Mouse (Mus musculus) spleen, adult 2 months (tissue): ENCODE measurements at regions not wholly inside any gene's neighbourhood (a gene's known extent, or its start where the extent isn't known, plus 50 kb on each side); places are given as distances from the start of the nearest gene placed in this dataset.

Source experiments
- DNase-seq, 2 experiments: peaks; one replicate each; pipeline versions ENCODE4 v3.0.0 to v3.0.0-alpha.2; 2012 to 2021; ENCODE audit warnings: low spot score in 2 of 2, low read depth in 1 of 2
- H3K27ac ChIP-seq: fragments of 200-500 bp; 2 replicates; pipeline ENCODE4 v1.5.1; 2012; ENCODE audit warnings: low read length, inconsistent platforms; ENCODE audit not compliant: insufficient read depth
- H3K27me3 ChIP-seq: fragments of 200-500 bp; 2 replicates; pipeline ENCODE4 v1.6.1; 2012; ENCODE audit warnings: mild to moderate bottlenecking, moderate library complexity, low read length, inconsistent platforms; ENCODE audit not compliant: control insufficient read depth, insufficient read depth
- H3K36me3 ChIP-seq: fragments of 200-500 bp; 2 replicates; pipeline ENCODE4 v1.6.1; 2012; ENCODE audit warnings: mild to moderate bottlenecking, low read length, inconsistent platforms; ENCODE audit not compliant: control insufficient read depth, insufficient read depth
- H3K4me1 ChIP-seq: fragments of 200-500 bp; 2 replicates; pipeline ENCODE4 v1.6.1; 2011; ENCODE audit warnings: inconsistent platforms; ENCODE audit not compliant: control insufficient read depth, insufficient read depth, insufficient read length
- H3K4me3 ChIP-seq: fragments of 200-500 bp; 2 replicates; pipeline ENCODE4 v1.5.1; 2011; ENCODE audit warnings: mild to moderate bottlenecking, inconsistent platforms; ENCODE audit not compliant: insufficient read depth, insufficient read length; ENCODE audit errors: extremely low read depth
- CTCF ChIP-seq: fragments of 200-500 bp; IDR thresholded peaks from 2 replicates; pipeline ENCODE4 v1.5.1; 2011; ENCODE audit warnings: mild to moderate bottlenecking, inconsistent platforms; ENCODE audit not compliant: insufficient read depth, insufficient read length, insufficient replicate concordance; ENCODE audit errors: extremely low read depth
- POLR2A ChIP-seq: fragments of 200-500 bp; IDR thresholded peaks from 2 replicates; pipeline ENCODE4 v1.6.1; 2011; ENCODE audit warnings: low read depth, low read length, inconsistent platforms
- WGBS: fragments of 180-500 bp; shearing (Covaris S2); methylation state at CpG from one replicate; pipeline ENCODE4 v1.1.7; 2018; 5-methylcytosine and 5-hydroxymethylcytosine counted together

DNA sequence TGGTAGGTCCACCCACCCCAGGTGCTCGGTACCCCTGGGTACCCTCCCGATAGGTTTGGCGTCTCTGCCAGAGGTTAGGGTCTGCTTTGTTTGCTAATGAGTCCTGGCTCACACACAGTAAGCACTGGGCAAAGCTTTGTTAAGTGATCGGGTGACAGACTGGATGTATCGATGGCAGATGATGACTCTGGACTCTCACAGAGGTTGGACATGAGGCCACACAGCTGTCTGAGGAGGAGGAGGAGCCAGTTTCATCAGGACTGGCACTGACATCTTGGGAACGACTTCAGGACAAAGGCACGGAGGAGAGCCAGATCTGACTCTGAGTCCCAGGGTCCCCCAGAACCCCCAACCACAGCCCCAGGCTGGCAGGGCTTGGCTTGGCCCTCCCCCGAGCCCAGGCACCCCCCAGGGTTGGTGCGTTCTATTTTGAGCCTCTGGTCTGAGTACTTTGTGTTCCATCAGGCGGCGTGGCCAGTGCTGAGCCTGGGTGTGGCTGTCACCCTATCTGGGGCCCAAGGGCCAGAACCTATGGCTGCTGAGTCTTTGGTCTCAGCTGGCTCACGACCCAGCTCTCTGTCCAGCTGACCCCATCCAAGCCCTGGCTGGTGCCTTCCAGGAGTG lies 67.6 kb upstream of the Tmem189 start:
- H3K27me3 ChIP-seq: no peaks in the 10 kb centered on the region
- DNase-seq: no peak
- TF ChIP-seq CTCF (no peak), POLR2A (no peak)
- peaks cover 26% of the 10 kb centered on the region; the same call in 1 of the 2 replicates for H3K4me1 ChIP-seq
- WGBS: 79% methylated on average over 12 of the region's 12 CpGs
- H3K36me3 ChIP-seq: no peaks in the 10 kb centered on the region
- no peak overlapping the region for H3K27ac ChIP-seq
- no peak overlapping the region for H3K4me3 ChIP-seq

DNA sequence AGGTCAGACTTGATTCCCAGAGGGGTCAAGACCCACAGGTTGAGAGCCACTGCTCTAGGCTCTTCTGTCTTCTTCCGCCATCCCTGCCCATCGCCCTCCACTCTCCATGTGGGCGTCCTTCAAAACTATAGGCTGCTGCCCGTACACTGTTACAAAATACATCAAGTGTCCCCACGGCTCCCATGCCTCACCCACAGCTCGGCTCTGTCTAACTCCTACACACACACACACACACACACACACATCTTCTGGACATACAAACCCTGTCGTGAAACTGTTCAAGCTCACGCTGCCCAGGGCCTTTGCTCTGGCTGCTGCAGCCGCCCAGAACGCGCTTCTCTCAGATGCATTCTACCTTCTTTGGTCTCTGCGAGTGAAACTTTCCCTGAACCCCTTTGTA lies 67.1 kb upstream of the Tmem189 start:
- Histone ChIP-seq H3K4me3 (no peak overlapping the region), H3K36me3 (no peaks in the 10 kb centered on the region), H3K27me3 (no peaks in the 10 kb centered on the region), H3K27ac (no peak overlapping the region), H3K4me1 (peaks cover 26% of the 10 kb centered on the region; the same call in 1 of the 2 replicates)
- no peak for TF ChIP-seq POLR2A
- TF ChIP-seq CTCF: no peak
- DNase-seq: no peak
- 92% methylated on average over 12 of the region's 12 CpGs for WGBS

DNA sequence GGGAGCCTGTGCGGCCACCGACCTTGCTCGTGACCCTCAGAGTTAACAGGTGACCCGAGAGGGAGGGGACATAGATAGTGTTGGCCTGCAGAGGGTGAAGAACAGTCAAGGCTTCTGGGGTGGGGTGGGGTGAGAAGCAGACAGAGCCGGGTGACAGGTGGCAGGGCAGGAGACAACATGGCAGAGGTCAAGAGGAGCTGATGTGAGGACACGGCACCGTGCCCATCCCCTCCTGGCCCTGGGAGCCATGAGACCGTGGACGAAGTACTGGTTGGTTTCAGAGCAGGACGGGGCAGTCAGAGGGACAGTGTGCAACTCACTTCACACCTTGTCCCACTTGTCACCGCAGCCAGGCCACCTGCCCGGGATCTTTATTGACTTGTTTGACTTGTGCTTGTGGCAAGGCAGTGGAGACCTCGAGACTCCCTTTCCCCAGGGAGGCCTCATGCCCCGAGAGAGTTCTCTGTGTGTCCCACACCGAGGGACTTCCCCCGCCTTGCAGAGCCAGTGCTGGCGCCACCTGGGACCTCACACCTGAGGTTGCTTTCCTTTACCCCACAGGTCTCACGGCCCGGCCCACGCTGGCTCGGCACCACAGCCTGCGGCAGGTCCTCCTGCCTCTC lies 65.4 kb upstream of the Tmem189 start:
- DNase-seq: peak; percentile 72 to 85
- H3K27ac ChIP-seq: 0 out of 2 replicates have a peak overlapping the region, but pooled peaks have one; percentile 73
- WGBS: 43% methylated on average over 22 of the region's 22 CpGs
- no peak overlapping the region for H3K4me3 ChIP-seq
- H3K36me3 ChIP-seq: no peaks in the 10 kb centered on the region
- H3K27me3 ChIP-seq: no peaks in the 10 kb centered on the region
- peaks cover 26% of the 10 kb centered on the region; the same call in 1 of the 2 replicates for H3K4me1 ChIP-seq
- TF ChIP-seq POLR2A: no peak
- TF ChIP-seq CTCF: no peak

DNA sequence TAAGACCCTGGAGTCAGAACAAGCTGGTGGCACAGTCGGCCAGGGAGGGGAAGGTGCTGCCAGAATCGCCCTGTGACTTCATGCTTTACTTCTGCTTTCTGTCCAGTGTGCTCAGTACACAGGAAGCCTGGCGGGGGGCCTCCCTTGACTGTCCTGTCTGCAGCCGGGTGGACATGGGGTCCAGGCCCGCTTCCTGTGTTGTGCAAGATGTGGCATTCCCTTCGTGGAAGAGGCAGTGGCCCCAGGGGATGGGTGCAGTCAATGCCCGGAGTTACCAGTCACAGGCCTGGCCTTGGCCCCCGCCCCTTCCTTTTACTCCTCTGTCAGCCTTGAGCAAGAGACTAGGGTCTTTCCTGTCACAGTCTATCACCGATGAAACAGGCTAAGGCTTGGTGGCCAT lies 64.3 kb upstream of the Tmem189 start:
- no peaks in the 10 kb centered on the region for H3K27me3 ChIP-seq
- H3K27ac ChIP-seq: peak overlapping the region; percentile 73
- 15% methylated on average over 9 of the region's 9 CpGs for WGBS
- peak; percentile 57 to 77 for DNase-seq
- peaks cover 31% of the 10 kb centered on the region; the same call in 1 of the 2 replicates for H3K4me1 ChIP-seq
- TF ChIP-seq POLR2A: no peak
- no peak for TF ChIP-seq CTCF
- no peak overlapping the region for H3K4me3 ChIP-seq
- no peaks in the 10 kb centered on the region for H3K36me3 ChIP-seq

DNA sequence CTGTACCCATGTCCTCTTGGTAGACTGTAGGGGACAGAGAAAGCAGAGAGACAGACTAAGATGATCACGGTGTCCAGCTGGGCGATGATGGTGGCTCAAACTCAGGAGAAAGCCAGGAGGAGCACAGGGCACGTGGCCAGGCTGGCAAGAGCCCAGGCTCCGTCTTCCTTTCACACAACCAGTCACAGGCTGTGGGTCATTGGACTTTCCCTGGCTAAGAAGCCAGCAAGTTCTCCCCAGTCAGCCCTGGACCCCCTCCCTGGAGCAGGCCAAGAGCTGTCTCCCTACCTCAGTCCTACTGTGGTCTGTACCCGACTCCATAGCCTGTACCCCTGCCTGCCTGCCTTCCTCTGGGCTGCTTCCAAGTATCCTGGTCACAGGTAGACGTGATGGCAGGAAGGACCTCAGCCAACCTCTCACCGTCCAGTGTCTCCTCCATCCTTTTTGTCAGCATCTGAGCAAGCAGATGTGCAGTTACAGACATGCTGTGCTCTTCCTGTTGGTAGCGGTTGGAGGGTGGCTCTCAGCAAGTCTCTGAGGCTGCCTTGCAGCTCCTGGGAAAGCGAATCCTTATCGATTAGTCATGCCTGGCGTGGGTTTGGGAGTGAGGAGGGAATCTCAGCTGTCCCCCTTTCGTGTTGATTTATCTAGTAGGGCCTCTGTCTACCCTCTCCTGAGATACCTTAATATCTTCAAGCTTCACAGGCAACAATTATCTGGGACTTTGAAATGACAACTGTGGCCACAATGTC lies 63.4 kb upstream of the Tmem189 start:
- no peaks in the 10 kb centered on the region for H3K27me3 ChIP-seq
- no peak for TF ChIP-seq CTCF
- no peak for TF ChIP-seq POLR2A
- H3K27ac ChIP-seq: peak overlapping the region; percentile 31
- peaks cover 40% of the 10 kb centered on the region; the same call in 1 of the 2 replicates for H3K4me1 ChIP-seq
- H3K36me3 ChIP-seq: no peaks in the 10 kb centered on the region
- DNase-seq: no peak
- WGBS: 65% methylated on average over 12 of the region's 12 CpGs
- no peak overlapping the region for H3K4me3 ChIP-seq

DNA sequence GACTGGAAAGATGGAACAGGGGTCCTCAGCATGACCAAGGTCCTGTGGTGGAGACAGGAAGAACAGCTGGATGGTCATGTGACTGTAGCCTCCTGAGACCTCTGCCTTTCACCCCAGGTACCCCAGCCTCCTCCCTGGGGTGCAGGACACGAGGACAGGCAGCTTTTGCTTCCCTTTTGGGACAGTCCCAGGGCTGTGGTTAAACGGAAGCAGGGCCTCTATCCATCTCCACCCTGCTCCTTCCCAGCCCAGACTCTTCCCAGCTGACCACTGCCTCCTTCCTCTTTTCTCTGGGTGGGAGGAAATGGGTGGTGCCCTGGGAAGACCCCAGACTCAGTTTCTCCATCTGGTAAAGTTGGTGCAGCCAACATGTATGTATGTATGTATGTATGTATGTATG lies 62.0 kb upstream of the Tmem189 start:
- 13% methylated on average over 2 of the region's 2 CpGs for WGBS
- Histone ChIP-seq H3K36me3 (no peaks in the 10 kb centered on the region), H3K27me3 (no peaks in the 10 kb centered on the region), H3K4me1 (peaks cover 46% of the 10 kb centered on the region; the same call in 1 of the 2 replicates), H3K27ac (no peak overlapping the region), H3K4me3 (no peak overlapping the region)
- DNase-seq: no peak
- no peak for TF ChIP-seq CTCF
- TF ChIP-seq POLR2A: no peak

DNA sequence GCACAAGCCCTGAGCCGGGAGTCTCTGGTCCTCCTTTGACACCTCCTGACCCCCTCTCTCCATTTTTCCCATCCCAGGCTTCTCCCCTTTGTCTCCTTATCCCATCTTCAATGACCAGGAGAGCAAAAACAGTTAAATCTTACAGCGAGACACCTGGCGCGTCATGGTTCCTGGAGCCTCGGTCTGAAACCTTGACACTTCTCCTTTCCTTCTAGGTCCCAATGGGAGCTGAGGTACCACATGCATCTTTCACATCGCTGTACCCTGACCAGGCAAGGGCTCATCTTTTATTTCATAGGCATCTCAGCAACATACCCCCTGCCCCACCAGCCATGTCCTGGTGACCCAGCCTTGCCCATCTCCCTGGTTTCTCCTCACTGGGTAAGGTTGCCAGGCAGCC lies 58.7 kb upstream of the Tmem189 start:
- no peak for TF ChIP-seq POLR2A
- TF ChIP-seq CTCF: no peak
- peak in 1 of 2 experiments; percentile 40 for DNase-seq
- Histone ChIP-seq H3K4me3 (no peak overlapping the region), H3K36me3 (no peaks in the 10 kb centered on the region), H3K4me1 (peaks cover 26% of the 10 kb centered on the region; the same call in 1 of the 2 replicates), H3K27me3 (no peaks in the 10 kb centered on the region), H3K27ac (no peak overlapping the region)
- WGBS: 48% methylated on average over 6 of the region's 6 CpGs
